Mouse (Mus musculus) midbrain, embryonic 11.5 days (tissue): ENCODE results near the gene Amz1. TPM values are rescaled to one million over a fixed set of nuclear protein-coding genes. Genes with fewer than 3 reads are reported as not detected.

Experiments
- ATAC-seq: fragments of 200-750 bp; cut with Nextera tagmentation; 2 replicates; pipeline ENCODE4 v1.8.0; 2017; ENCODE audit warnings: moderate TSS enrichment, moderate library complexity; ENCODE audit not compliant: low FRiP score
- DNase-seq: peaks from one replicate; pipeline ENCODE4 v3.0.0; 2015; ENCODE audit warnings: low spot score; ENCODE audit errors: missing footprints
- H3K27ac ChIP-seq: fragments of 300-500 bp; sonication (generic); 2 replicates; pipeline ENCODE4 v1.5.1; 2014; ENCODE audit warnings: low read depth, low read length
- H3K27me3 ChIP-seq: fragments of 300-500 bp; sonication (generic); 2 replicates; pipeline ENCODE4 v1.6.1; 2014; ENCODE audit warnings: mild to moderate bottlenecking, low read length, moderate library complexity, mixed read lengths; ENCODE audit not compliant: control insufficient read depth, insufficient read depth
- H3K36me3 ChIP-seq: fragments of 300-500 bp; sonication (generic); 2 replicates; pipeline ENCODE4 v1.6.1; 2014; ENCODE audit warnings: mild to moderate bottlenecking, low read length, moderate library complexity, mixed read lengths; ENCODE audit not compliant: control insufficient read depth, insufficient read depth
- H3K4me1 ChIP-seq: fragments of 300-500 bp; sonication (generic); 2 replicates; pipeline ENCODE4 v1.6.1; 2014; ENCODE audit warnings: low read length; ENCODE audit not compliant: control insufficient read depth, insufficient read depth
- H3K4me2 ChIP-seq: fragments of 300-500 bp; sonication (generic); 2 replicates; pipeline ENCODE4 v1.6.1; 2014; ENCODE audit warnings: mild to moderate bottlenecking, moderate library complexity
- H3K4me3 ChIP-seq: fragments of 300-500 bp; sonication (generic); 2 replicates; pipeline ENCODE4 v1.5.1; 2014; ENCODE audit warnings: low read depth, low read length
- H3K9ac ChIP-seq: fragments of 300-500 bp; sonication (generic); 2 replicates; pipeline ENCODE4 v1.6.1; 2014; ENCODE audit warnings: low read length
- H3K9me3 ChIP-seq: fragments of 300-500 bp; sonication (generic); 2 replicates; pipeline ENCODE4 v1.6.1; 2016; ENCODE audit warnings: low read length; ENCODE audit not compliant: control insufficient read depth
- WGBS: fragments of 180-500 bp; shearing (Covaris S2); extraction: QIAGEN DNeasy Blood & Tissue Kit; methylation state at CpG from one replicate; pipeline ENCODE4 v1.1.7; 2014; 5-methylcytosine and 5-hydroxymethylcytosine counted together
- polyA plus RNA-seq: library from polyadenylated mRNA; unstranded; fragments of >200 nt; fragmentation: Nextera tagmentation; extraction: Ambion mirVana; gene quantifications from 2 replicates; pipeline ENCODE4 v1.2.1, GENCODE M21; 2014

The Amz1 gene
- polyA plus RNA-seq, 1 experiment from 2014 or later: 0.67 TPM

GRCm38 (mm10) chr5:140771612-140772011, 47.7 kb downstream of the Amz1 start:
- no peaks in the 10 kb centered on the region for H3K9me3 ChIP-seq
- WGBS: 80% methylated on average over 6 of the region's 6 CpGs
- H3K36me3 ChIP-seq: no peaks in the 10 kb centered on the region
- no peaks in the 10 kb centered on the region for H3K27me3 ChIP-seq
- no peak overlapping the region for H3K4me2 ChIP-seq
- no peak overlapping the region for H3K4me3 ChIP-seq
- no peak overlapping the region for H3K9ac ChIP-seq
- ATAC-seq (no peak), DNase-seq (no peak)
- peaks cover 20% of the 10 kb centered on the region for H3K4me1 ChIP-seq
- H3K27ac ChIP-seq: peak overlapping the region; percentile 16; the same call in 1 of the 2 replicates

- H3K27ac ChIP-seq: no peak overlapping the region; the same call in 1 of the 2 replicates
These were observed 48.2 kb downstream of the Amz1 start for GRCm38 (mm10) chr5:140772158-140772557.

GRCm38 (mm10) chr5:140775111-140775510, 51.2 kb downstream of the Amz1 start:
- no peak for ATAC-seq

More at GRCm38 (mm10) chr5:140772158-140772557, 48.2 kb downstream of the Amz1 start:
- H3K36me3 ChIP-seq: no peaks in the 10 kb centered on the region
- H3K9ac ChIP-seq: no peak overlapping the region
- H3K27me3 ChIP-seq: no peaks in the 10 kb centered on the region
- no peak overlapping the region for H3K4me3 ChIP-seq
- no peak for DNase-seq
- ATAC-seq: no peak
- WGBS: 73% methylated on average over 7 of the region's 7 CpGs
- no peaks in the 10 kb centered on the region for H3K9me3 ChIP-seq
- peaks cover 20% of the 10 kb centered on the region for H3K4me1 ChIP-seq
- H3K4me2 ChIP-seq: no peak overlapping the region

GRCm38 (mm10) chr5:140776968-140777367, 53.0 kb downstream of the Amz1 start:
- Histone ChIP-seq H3K9ac (no peak overlapping the region), H3K27ac (no peak overlapping the region), H3K4me2 (no peak overlapping the region), H3K36me3 (0 out of 2 replicates have a peak, but pooled peaks cover 2% of the 10 kb centered on the region), H3K4me1 (no peaks in the 10 kb centered on the region), H3K9me3 (no peaks in the 10 kb centered on the region), H3K27me3 (no peaks in the 10 kb centered on the region), H3K4me3 (no peak overlapping the region)
- 86% methylated on average over 9 of the region's 9 CpGs for WGBS
- no peak for ATAC-seq
- no peak for DNase-seq

More at GRCm38 (mm10) chr5:140775111-140775510, 51.2 kb downstream of the Amz1 start:
- 92% methylated on average over 4 of the region's 4 CpGs for WGBS
- Histone ChIP-seq H3K27me3 (no peaks in the 10 kb centered on the region), H3K9me3 (no peaks in the 10 kb centered on the region), H3K4me2 (no peak overlapping the region), H3K4me3 (no peak overlapping the region), H3K27ac (no peak overlapping the region), H3K9ac (no peak overlapping the region), H3K4me1 (peaks cover 4% of the 10 kb centered on the region), H3K36me3 (no peaks in the 10 kb centered on the region)
- no peak for DNase-seq

- Histone ChIP-seq H3K4me1 (no peaks in the 10 kb centered on the region), H3K9me3 (no peaks in the 10 kb centered on the region), H3K4me2 (no peak overlapping the region), H3K27ac (no peak overlapping the region), H3K27me3 (no peaks in the 10 kb centered on the region), H3K36me3 (peaks cover 14% of the 10 kb centered on the region), H3K4me3 (no peak overlapping the region), H3K9ac (no peak overlapping the region)
- 91% methylated on average over 5 of the region's 5 CpGs for WGBS
- DNase-seq (no peak), ATAC-seq (no peak)
These were observed 57.2 kb downstream of the Amz1 start for GRCm38 (mm10) chr5:140781122-140781521.

- WGBS: 93% methylated on average over 8 of the region's 8 CpGs
- H3K27ac ChIP-seq: no peak overlapping the region
- DNase-seq: no peak
- H3K27me3 ChIP-seq: no peaks in the 10 kb centered on the region
- H3K9me3 ChIP-seq: no peaks in the 10 kb centered on the region
- no peak for ATAC-seq
- H3K4me3 ChIP-seq: no peak overlapping the region
- no peak overlapping the region for H3K9ac ChIP-seq
- H3K4me1 ChIP-seq: no peaks in the 10 kb centered on the region
- peaks cover 14% of the 10 kb centered on the region for H3K36me3 ChIP-seq
- H3K4me2 ChIP-seq: no peak overlapping the region
These were observed 58.1 kb downstream of the Amz1 start for GRCm38 (mm10) chr5:140781886-140782572.

GRCm38 (mm10) chr5:140783577-140783976, 59.6 kb downstream of the Amz1 start:
- DNase-seq: no peak
- H3K4me3 ChIP-seq: no peak overlapping the region
- H3K9ac ChIP-seq: no peak overlapping the region
- H3K9me3 ChIP-seq: no peaks in the 10 kb centered on the region
- H3K27me3 ChIP-seq: no peaks in the 10 kb centered on the region
- H3K4me2 ChIP-seq: no peak overlapping the region
- no peaks in the 10 kb centered on the region for H3K4me1 ChIP-seq
- no peak overlapping the region for H3K27ac ChIP-seq
- WGBS: 88% methylated on average over 4 of the region's 4 CpGs
- ATAC-seq: no peak
- peaks cover 14% of the 10 kb centered on the region for H3K36me3 ChIP-seq

- Histone ChIP-seq H3K9ac (no peak overlapping the region), H3K36me3 (peaks cover 14% of the 10 kb centered on the region), H3K27ac (no peak overlapping the region), H3K4me1 (no peaks in the 10 kb centered on the region), H3K4me3 (no peak overlapping the region), H3K4me2 (no peak overlapping the region), H3K9me3 (no peaks in the 10 kb centered on the region), H3K27me3 (no peaks in the 10 kb centered on the region)
- no peak for ATAC-seq
- no peak for DNase-seq
- 89% methylated on average over 6 of the region's 6 CpGs for WGBS
These were observed 60.4 kb downstream of the Amz1 start for GRCm38 (mm10) chr5:140784288-140784687.

- DNase-seq: no peak
- no peak overlapping the region for H3K9ac ChIP-seq
- no peak for ATAC-seq
- H3K4me2 ChIP-seq: no peak overlapping the region
- WGBS: 92% methylated on average over 13 of the region's 13 CpGs
- H3K4me3 ChIP-seq: no peak overlapping the region
- peaks cover 14% of the 10 kb centered on the region for H3K36me3 ChIP-seq
- no peak overlapping the region for H3K27ac ChIP-seq
- H3K4me1 ChIP-seq: no peaks in the 10 kb centered on the region
- no peaks in the 10 kb centered on the region for H3K27me3 ChIP-seq
- H3K9me3 ChIP-seq: no peaks in the 10 kb centered on the region
These were observed 61.4 kb downstream of the Amz1 start for GRCm38 (mm10) chr5:140785240-140785872.
